Mouse (Mus musculus): ENCODE measurements around the gene Gm10147. TPM values are rescaled to one million over a fixed set of nuclear protein-coding genes. Genes with fewer than 3 reads are reported as not detected.
"Not testable (repeated sequence)": the region's sequence is repeated elsewhere in the genome, so short reads cannot be mapped to it uniquely, and the experiment has no call there.

The Gm10147 gene
- total RNA-seq (2021) (not detected), polyA plus RNA-seq (2012; rRNA removed) (not detected in 2 replicates)
- long read RNA-seq: 0 reads

DNA sequence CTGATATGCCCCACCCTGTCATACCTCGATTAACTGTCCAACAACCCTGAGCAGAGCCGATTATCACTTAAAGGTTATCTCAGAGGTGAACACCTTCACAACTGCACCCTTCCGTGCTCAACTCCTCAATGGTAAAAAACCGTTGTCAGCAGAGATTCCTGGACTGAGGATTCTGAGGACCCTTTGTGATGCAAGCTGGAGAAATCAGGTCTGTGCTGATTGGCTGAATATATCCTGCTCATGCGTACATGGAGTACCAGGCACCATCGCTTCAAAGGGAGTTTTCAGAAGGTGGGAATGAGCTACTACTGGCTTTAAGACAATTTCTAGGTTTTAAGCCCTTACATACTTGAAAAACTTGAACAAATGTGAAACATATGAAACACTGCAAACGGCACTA is at the start of gene Gm10147:
Gm10147 (minus strand) TSS at position 101 of the 400 bp plus-strand sequence.
- not testable (repeated sequence) for DNase-seq

Small RNA genes within 50 kb of the gene (microRNA-seq; reads per million reads assigned to microRNA genes)
- 0 reads per million in 2 experiments for gene Gm44499
